Mouse (Mus musculus) ES-E14 (cell line): Measurements from ENCODE around the gene Scube1.

Experiments
- CHD2 ChIP-seq: IDR thresholded peaks from 2 replicates; pipeline ENCODE4 v1.6.1; 2014; ENCODE audit warnings: mild to moderate bottlenecking, low read depth, low read length, inconsistent platforms
- MAFK ChIP-seq: IDR thresholded peaks from 2 replicates; pipeline ENCODE4 v1.6.1; 2014; ENCODE audit warnings: mild to moderate bottlenecking, low read depth, low read length, inconsistent platforms; ENCODE audit not compliant: insufficient read depth
- ZC3H11A ChIP-seq: IDR thresholded peaks from 2 replicates; pipeline ENCODE4 v1.6.1; 2012; ENCODE audit warnings: low read depth, mild to moderate bottlenecking, inconsistent platforms, low read length, borderline replicate concordance
- ZNF384 ChIP-seq: IDR thresholded peaks from 2 replicates; pipeline ENCODE4 v1.6.1; 2012; ENCODE audit warnings: low read depth, low read length, inconsistent platforms

DNA sequence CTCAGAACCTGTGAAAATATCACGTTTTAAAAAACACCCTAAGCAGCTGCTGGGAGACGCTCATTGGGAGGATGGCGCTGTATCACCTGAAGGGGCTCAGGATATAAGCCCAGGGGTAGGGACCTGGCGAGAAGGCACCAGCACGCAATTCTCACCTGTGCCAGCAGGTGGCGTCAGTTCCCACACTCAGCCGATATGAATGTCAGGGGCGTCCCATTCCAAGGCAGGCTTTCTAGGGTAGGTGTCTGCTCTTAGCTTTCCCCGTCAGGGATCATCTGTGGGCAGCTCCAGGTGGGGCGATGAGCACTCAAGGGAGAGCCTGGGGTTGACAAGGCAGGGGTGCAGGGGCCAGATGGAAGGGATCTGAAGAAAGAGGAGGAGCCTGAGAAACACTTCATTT lies 35.9 kb upstream of the Scube1 start:
- TF ChIP-seq MAFK (no peak), ZC3H11A (peak; percentile 34; the same call in 1 of the 2 replicates), ZNF384 (no peak), CHD2 (no peak)
